Comparison of ENCODE assay signal across 37 mouse cellular contexts in the genomic region with DNA sequence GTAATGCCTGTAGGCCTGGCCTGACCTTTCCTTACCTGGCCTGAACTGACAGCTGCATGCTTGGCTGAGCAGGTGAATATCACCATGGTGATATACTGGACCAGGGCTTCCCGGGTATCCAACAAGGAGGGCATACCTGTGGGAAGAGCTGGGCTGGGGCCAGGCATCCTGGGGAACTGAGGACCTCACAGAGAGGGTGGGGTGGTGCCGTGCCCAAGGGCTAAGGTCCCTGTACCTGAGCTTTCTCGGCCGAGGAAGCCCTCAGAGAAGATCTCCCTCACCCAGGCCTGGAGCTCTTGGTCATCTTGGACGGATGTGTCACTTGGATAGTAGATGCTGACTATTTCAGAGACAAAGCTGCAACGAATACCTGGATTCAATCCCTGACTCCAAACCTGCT. TPM values are rescaled to one million over a fixed set of nuclear protein-coding genes. Genes with fewer than 3 reads are reported as not detected.
"Had no signal": no experiment of that assay in that cellular context is flagged by ENCODE, and none has a peak within 500 bp of the region (broad histone marks: within the 10 kb centered on the region; RNA-seq: fewer than 3 reads in every experiment).

No protein-coding gene starts in this region.

- DNase-seq: cerebellum, adult 18-20 months; cerebellum, adult 2 months; cerebellum, adult 8-10 months; cerebellum, adult 9-10 months; cerebellum, adult 9-11 months; cerebellum, postnatal 10 days; cerebellum, postnatal 14 days; cerebellum, postnatal 25 days; cerebellum, postnatal 36 days; embryo, embryonic 11 days; forebrain, postnatal 0 days; gastrocnemius, adult 2 months; gastrocnemius, postnatal 10 days; gastrocnemius, postnatal 14 days; gastrocnemius, postnatal 25 days; heart, adult 18-20 months had no signal

- ATAC-seq: forebrain, embryonic 13.5 days; forebrain, embryonic 14.5 days; forebrain, embryonic 16.5 days; forebrain, postnatal 0 days had no signal

- H3K4me3 ChIP-seq: embryonic facial prominence, embryonic 10.5 days; embryonic facial prominence, embryonic 12.5 days; embryonic facial prominence, embryonic 13.5 days; embryonic facial prominence, embryonic 15.5 days; erythroblast, embryonic 14.5 days; forebrain, embryonic 10.5 days; forebrain, embryonic 12.5 days; forebrain, embryonic 13.5 days; gastrocnemius, adult 2 months; heart, adult 2 months had no signal

- H3K27me3 ChIP-seq: embryonic facial prominence, embryonic 12.5 days; embryonic facial prominence, embryonic 13.5 days; embryonic facial prominence, embryonic 15.5 days; forebrain, embryonic 12.5 days; forebrain, embryonic 13.5 days had no signal

- H3K4me1 ChIP-seq: embryonic facial prominence, embryonic 12.5 days; embryonic facial prominence, embryonic 13.5 days; embryonic facial prominence, embryonic 15.5 days; forebrain, embryonic 12.5 days; forebrain, embryonic 13.5 days had no signal

- H3K9me3 ChIP-seq: embryonic facial prominence, embryonic 10.5 days; embryonic facial prominence, embryonic 12.5 days; embryonic facial prominence, embryonic 13.5 days; embryonic facial prominence, embryonic 15.5 days; forebrain, embryonic 10.5 days; forebrain, embryonic 12.5 days; forebrain, embryonic 13.5 days had no signal

- H3K27ac ChIP-seq: embryonic facial prominence, embryonic 10.5 days; embryonic facial prominence, embryonic 12.5 days; embryonic facial prominence, embryonic 13.5 days; embryonic facial prominence, embryonic 15.5 days; forebrain, embryonic 10.5 days; forebrain, embryonic 12.5 days; forebrain, embryonic 13.5 days; gastrocnemius, adult 2 months; heart, adult 2 months had no signal

- H3K9ac ChIP-seq: embryonic facial prominence, embryonic 12.5 days; embryonic facial prominence, embryonic 13.5 days; embryonic facial prominence, embryonic 15.5 days; forebrain, embryonic 12.5 days; forebrain, embryonic 13.5 days; forebrain, postnatal 0 days had no signal

- H3K4me2 ChIP-seq: embryonic facial prominence, embryonic 12.5 days; embryonic facial prominence, embryonic 13.5 days; embryonic facial prominence, embryonic 15.5 days; forebrain, embryonic 12.5 days; forebrain, embryonic 13.5 days had no signal

- H3K36me3 ChIP-seq: embryonic facial prominence, embryonic 10.5 days; embryonic facial prominence, embryonic 12.5 days; embryonic facial prominence, embryonic 13.5 days; embryonic facial prominence, embryonic 15.5 days; forebrain, embryonic 10.5 days; forebrain, embryonic 12.5 days had no signal

RNA-seq across cellular contexts. Expression of a gene that starts 11.7 kb away (rescaled TPM):
- total RNA-seq: common myeloid progenitor, adult 5-6 weeks; gastrocnemius, adult 18-20 months; gastrocnemius, adult 2 months; gastrocnemius, adult 8-10 months; gastrocnemius, postnatal 14 days; gastrocnemius, postnatal 25 days; gastrocnemius, postnatal 36 days; gastrocnemius, postnatal 4 days; granulocyte monocyte progenitor cell, adult 5-6 weeks had no signal
- polyA plus RNA-seq: embryonic facial prominence, embryonic 11.5 days; embryonic facial prominence, embryonic 14.5 days; erythroblast, embryonic 14.5 days; forebrain, embryonic 12.5 days; forebrain, embryonic 13.5 days; gonadal fat pad, adult 2 months had no signal

RNA-seq across cellular contexts. Expression of a gene that starts 29.1 kb away (rescaled TPM):
- total RNA-seq: common myeloid progenitor, adult 5-6 weeks; gastrocnemius, adult 18-20 months; gastrocnemius, adult 2 months; gastrocnemius, adult 8-10 months; gastrocnemius, postnatal 10 days; gastrocnemius, postnatal 14 days; gastrocnemius, postnatal 36 days; gastrocnemius, postnatal 4 days; granulocyte monocyte progenitor cell, adult 5-6 weeks; heart, adult 18-20 months; heart, adult 2 months; heart, adult 8-10 months had no signal
- polyA plus RNA-seq: embryonic facial prominence, embryonic 13.5 days; erythroblast, embryonic 14.5 days; forebrain, embryonic 12.5 days; forebrain, embryonic 13.5 days; forebrain, embryonic 14.5 days; forebrain, embryonic 16.5 days; gonadal fat pad, adult 2 months had no signal

RNA-seq across cellular contexts. Expression of a gene that starts 50.9 kb away (rescaled TPM):
- total RNA-seq: gastrocnemius, adult 18-20 months; gastrocnemius, adult 2 months; gastrocnemius, adult 8-10 months; gastrocnemius, postnatal 10 days; gastrocnemius, postnatal 14 days; gastrocnemius, postnatal 25 days; gastrocnemius, postnatal 36 days; gastrocnemius, postnatal 4 days; granulocyte monocyte progenitor cell, adult 5-6 weeks had no signal
- polyA plus RNA-seq: embryonic facial prominence, embryonic 10.5 days; embryonic facial prominence, embryonic 11.5 days; erythroblast, embryonic 14.5 days had no signal
